Mouse (Mus musculus): ENCODE results near the gene Hist1h4m.
"Not testable (repeated sequence)": the region's sequence is repeated elsewhere in the genome, so short reads cannot be mapped to it uniquely, and the experiment has no call there.

Gene Hist1h4m

DNA sequence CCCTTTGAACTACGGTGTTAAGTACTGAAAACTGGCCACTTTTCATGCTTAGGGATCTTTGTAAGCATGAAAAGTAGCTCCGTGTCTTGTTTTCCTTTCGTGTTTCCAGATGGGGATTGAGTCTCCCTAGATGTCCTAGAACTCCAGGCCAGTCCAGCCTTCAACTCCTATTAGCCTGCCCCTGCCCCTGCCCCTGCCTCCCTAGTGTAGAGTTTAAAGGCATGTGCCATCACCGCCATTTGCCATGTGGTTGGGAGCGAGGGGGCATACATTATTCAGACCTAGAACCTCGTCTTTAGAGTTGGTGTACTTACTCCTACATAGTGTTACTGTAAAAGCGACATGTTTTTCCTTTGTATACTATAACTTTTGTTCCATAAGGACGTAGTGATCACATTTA lies 472 bp upstream of the Hist1h4m start:
- not testable (repeated sequence) for DNase-seq

- DNase-seq, result not testable (repeated sequence)
These were observed 546 bp downstream of the Hist1h4m start for GRCm38 (mm10) chr13:21812092-21812491.

DNA sequence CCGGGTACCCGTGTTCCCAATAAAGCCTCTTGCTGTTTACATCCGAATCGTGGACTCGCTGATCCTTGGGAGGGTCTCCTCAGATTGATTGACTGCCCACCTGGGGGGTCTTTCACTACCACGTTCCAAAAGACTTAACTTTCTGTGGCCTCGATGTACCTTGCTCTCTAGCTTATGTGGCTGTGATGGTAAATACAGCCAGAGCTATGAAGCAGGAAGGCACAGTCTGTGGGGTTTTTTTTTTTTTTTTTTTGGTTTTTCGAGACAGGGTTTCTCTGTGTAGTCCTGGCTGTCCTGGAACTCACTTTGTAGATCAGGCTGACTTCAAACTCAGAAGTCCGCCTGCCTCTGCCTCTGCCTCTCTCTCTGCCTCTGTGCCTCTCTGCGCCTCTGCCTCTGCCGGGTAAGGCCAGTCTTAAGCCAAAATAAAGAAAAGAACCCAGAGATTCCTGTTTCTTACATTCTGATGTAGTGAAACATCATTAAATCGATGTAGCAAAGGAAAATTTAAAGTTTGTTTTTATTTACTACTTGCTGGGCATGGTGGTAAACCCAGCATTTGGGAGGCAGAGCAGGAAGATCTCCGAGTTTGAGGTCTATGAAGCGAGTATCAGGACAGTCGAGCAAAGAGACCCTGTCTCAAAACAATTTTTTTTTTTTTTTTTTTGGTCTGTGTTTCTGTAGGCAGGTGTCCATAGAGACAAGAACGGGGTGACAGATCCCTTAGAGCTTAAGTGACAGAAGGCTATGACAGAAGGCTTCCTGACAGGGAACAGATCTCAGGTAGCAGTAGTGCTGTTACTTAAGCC lies 8.7 kb downstream of the Hist1h4m start:
- DNase-seq, result not testable (repeated sequence)

DNA sequence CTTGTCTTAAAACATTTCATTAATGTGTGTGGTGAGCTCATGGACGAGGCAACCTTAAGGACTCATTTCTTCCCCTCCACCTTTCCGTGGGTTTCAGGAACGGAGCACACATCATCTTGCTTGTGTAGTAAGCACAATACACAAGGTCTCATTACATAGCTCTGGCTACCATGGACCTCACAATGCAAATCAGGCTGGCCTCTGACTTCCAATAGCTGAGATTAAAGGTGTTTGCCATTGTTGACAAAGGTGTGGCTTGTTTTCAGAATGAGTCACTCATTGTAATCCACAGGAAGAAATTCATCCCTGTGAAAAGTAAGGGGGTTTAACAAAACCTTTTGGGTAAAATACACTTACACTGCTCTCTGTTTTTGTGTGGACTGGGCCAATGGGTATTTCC lies 17.0 kb downstream of the Hist1h4m start:
- no peak for DNase-seq

DNA sequence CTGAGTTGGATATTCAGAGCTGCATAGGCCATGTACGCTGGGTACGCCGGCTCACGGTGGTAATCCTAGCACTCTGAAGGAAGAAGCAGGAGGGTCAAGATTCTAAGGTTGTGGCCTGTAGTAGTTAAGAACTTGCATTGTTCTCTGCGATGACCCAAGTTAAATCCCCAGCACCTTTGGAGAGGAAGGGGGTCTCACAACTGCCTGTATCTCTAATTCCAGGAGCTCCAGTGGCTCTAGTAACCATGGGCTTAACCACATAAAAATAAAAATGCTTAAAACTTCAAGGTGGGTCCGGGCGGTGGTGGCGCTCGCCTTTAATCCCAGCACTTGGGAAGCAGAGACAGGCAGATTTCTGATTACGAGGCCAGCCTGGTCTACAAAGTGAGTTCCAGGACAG lies 18.8 kb downstream of the Hist1h4m start:
- peak; percentile 18 for DNase-seq

DNA sequence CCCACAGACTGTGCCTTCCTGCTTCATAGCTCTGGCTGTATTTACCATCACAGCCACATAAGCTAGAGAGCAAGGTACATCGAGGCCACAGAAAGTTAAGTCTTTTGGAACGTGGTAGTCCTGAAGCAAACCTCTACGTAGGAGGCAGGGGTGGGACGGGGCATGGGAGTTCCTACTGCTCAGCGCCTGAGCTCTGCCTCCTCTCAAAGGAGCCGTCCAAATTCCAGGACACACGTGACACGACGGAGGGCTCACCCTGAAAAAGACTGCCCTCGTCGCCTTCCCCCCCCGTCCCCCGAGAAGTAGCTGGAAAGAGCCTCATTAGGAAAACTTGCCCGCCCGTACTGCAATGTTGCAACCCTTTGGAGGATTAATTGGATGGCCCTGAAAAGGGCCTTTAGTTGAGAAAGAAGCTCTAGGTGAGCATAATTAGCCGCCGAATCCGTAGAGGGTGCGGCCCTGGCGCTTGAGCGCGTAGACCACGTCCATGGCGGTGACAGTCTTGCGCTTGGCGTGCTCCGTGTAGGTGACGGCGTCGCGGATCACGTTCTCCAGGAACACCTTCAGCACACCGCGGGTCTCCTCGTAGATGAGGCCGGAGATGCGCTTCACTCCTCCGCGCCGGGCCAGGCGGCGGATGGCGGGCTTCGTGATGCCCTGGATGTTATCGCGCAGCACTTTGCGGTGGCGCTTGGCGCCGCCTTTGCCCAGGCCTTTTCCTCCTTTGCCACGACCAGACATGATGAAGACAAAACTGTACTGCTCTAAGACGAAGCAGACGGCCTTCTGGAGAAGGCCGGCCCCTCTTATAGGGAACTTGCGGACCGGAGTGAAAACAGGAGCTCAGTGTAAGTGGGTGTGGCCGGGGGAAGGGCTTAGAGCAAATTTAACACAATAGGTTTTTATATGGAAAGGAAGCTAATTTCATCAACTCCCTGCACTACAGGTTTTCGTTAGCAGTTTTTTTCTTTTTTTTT lies 20.2 kb downstream of the Hist1h4m start, which contains the start of gene Hist1h4n:
TSS of gene Hist1h4n (minus strand) at position 779 of the 977 bp plus-strand sequence.
- DNase-seq, result not testable (repeated sequence)

DNA sequence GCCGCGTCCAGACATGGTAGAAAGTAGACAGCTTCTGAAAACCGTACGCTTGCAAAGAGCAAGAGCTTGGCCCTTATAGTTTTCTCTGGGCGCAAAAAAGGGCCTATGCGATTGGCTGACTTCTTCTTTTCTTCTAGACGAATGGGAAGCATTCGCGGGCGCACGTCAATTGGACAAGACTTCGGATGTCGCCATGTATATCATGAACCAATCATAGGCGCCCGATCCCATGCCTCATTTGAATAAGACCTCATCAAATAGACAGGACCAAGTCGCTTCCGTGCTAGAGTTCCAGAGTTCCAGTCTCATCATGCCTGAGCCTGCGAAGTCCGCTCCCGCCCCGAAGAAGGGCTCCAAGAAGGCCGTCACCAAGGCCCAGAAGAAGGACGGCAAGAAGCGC lies 21.9 kb downstream of the Hist1h4m start, which contains the start of the genes Hist1h2ap and Hist1h2br:
TSS of gene Hist1h2ap (minus strand) at position 47 of the 400 bp plus-strand sequence.
TSS of gene Hist1h2br (plus strand) at position 283 of the 400 bp plus-strand sequence.
- DNase-seq, result not testable (repeated sequence)

DNA sequence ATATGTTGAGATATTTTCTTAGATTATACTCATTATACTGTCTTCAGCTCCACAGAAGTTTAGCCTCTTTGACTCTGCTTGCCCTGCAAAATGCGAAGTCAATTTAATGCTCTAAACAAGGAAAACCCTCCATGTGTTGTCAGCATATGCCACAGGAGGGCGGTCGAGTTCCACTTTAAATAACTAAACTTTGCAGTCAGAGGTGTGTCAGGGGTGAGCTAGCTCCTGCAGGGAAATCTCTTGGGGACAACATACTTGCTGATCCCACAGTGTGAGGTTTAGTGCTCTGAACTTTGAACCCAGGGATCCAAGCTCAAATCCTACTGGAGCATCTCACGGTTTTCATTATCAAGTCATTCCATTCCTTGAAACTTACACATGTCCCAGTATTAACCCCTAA lies 29.0 kb downstream of the Hist1h4m start:
- not testable (repeated sequence) for DNase-seq

- not testable (repeated sequence) for DNase-seq
These were observed 34.8 kb downstream of the Hist1h4m start for GRCm38 (mm10) chr13:21846356-21846755.

DNA sequence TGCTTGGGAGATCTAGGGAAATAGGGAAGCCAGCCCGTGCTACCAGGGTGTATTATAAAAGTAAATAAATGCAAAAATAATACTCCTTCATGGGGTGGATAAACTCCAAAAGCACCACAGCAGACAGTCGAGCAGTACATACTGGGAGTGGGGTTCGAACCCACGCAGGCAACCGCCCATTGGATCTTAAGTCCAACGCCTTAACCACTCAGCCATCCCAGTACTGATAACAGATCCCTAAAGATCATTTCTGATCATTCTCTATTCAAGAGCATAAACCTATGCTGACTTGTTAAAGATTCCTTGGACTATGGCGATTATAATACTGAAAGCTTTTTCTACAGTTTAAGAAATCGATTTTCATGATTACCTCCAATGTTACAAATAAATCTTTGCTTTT lies 36.3 kb downstream of the Hist1h4m start:
- peak; percentile 53 for DNase-seq

DNA sequence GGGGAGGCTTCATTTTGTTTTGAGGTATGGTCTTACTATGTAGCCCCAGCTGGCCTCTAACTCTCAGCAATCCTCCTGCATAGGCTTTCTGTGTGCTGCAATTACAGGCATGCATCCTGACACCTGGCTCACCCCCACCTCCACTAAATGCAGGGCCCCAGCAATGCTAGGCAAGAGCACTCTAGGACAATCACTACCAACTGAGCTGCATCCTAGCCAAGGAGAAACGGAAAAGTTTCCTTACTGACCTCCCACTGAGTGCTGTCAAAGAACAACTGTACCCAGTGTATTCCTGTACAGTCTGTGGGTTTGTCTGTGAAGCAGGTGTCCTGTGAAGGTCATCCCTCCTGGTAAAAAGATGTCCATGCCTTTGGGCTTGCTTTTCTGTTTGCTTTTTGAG lies 39.1 kb downstream of the Hist1h4m start:
- DNase-seq, result not testable (repeated sequence)

DNA sequence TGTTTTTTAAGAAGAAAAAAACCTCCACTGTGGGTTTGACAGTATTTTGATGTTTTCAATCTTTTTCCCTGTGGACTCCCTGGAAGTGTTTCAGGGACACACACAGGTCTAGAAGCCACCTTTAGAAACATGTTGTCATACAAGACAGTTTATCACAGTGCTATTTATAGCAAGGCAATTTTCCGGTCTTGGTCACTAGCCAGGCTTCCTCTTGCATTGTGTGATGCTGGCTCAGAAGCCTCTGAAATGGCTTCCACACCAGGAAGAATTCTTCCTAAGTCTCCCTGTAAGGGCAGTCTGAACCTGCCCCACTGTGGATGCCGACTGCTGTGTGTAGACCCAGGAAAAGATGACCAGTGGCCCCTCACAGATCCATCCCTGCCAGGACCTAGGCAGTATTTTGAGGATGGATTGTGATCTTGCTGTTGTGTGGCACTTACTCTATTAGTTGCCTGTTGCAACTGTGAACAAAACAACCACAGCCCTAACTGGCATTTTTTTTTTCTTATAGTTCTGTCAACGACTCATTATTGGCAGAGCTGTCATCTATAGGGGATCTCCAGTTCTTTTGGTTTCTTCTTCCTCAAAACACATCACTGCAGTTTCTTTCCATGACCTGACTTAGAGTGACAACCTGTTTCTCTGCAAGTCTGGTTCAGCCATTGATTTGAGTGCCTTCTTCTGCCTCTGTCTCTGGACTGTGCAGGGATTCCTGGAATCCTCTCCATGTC lies 40.8 kb downstream of the Hist1h4m start:
- no peak for DNase-seq

DNA sequence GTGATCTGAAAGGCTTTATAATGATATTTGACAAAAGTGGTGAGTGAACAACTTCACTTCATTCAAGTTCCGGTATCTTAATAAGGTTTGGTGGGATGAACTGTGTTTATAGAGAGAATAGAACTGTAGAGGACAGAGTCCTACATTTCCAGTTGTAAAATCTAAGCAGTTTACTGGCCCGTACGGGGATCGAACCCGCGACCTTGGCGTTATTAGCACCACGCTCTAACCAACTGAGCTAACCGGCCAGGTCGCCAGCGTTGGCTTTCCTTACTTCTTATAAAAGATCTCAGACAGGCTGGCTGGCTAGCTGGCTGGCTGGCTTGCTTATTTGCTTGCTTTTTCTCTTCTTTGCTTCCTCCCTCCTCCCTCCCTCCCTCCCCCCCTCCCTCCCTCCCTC lies 43.6 kb downstream of the Hist1h4m start:
- DNase-seq, result peak; percentile 82

DNA sequence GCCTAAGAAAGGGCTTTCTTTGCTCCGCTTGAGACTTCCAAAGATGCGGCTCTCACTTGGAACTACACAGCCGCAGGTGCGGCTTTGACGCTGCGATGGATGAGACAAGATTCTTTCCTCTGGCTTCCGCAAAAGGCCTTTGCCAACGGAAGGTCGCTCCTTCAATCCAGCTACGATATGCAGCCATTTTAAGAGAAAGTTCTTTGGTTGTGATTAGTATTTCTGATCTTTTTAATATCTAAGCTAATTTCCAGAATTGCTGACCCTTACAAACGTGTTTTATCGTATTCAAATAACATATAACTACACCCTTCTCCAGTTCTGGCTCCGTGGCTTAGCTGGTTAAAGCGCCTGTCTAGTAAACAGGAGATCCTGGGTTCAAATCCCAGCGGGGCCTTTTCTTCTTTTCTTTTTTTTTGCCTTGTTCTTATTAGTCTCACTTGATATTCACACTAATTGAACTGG lies 44.2 kb downstream of the Hist1h4m start:
- DNase-seq, result peak; percentile 85

DNA sequence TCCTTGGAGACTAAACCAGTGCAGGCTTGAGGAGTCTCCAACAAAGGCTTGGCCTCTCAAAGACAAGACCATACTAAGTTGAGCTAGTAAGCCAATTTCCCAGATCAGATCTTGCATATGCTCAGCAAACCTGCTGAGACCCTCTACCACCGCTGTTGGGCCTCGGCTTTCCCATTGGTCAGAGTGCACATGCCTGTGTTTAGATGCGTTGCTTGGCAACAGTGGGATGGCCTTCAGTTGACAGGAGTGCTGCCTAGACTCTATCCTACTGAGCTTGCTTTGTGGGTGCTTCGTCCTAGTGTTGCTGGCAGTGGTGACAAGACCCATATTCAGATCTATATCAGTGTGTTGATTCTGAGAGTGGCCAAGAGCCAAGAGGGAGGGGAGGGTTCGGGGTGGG lies 50.1 kb downstream of the Hist1h4m start:
- DNase-seq, result peak; percentile 51
